Mouse (Mus musculus) frontal cortex, postnatal 36 days (tissue): ENCODE results near the gene Slc2a9.
A peak's percentile ranks its signal among the peaks of the same experiment; 100 is the strongest.
"Not testable (repeated sequence)": the region's sequence is repeated elsewhere in the genome, so short reads cannot be mapped to it uniquely, and the experiment has no call there.

ENCODE experiments used
- DNase-seq, 2 experiments: peaks; one replicate each; pipeline ENCODE4 v3.0.0; 2022; ENCODE audit warnings: low spot score in 2 of 2

The Slc2a9 gene

DNA sequence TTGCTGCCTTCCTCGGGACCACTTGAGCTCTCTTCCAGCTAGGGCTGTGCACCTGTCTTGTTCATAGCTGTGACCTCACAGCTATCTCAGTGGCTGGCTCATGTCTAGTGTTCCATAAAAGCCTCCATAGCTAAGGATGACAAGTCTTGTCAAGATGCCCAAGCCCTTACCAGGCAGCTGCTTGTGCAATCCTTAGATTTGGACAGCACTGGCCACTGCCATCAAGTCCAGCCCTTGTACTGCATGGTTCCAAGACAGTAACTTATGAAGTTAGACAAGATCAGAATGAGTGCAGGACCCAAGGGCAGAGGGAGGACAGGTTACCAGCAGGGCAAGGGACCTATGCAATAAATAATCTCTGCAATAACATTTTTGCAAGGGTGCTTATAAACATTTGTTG is 1.2 kb upstream of the Slc2a9 start:
- no peak for DNase-seq

DNA sequence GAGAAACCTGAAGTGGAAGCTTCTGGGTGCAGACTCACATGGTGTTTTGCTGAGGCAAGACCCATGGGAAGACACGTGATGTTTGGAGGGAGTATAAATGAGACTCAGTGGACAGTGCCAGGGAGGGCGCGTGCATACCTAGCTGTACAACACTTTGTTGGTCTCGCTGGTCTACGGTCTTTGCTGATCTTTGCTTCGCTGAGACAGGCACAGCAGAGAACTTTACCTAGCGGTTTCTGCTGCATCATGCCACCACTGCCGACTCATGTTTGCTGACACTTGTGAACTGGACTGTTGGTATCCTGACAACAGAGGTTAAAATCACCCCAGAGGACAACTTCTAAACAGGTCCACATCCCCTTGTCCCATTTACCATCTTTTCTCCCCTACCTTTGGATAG is 2.9 kb downstream of the Slc2a9 start:
- DNase-seq = no peak

DNA sequence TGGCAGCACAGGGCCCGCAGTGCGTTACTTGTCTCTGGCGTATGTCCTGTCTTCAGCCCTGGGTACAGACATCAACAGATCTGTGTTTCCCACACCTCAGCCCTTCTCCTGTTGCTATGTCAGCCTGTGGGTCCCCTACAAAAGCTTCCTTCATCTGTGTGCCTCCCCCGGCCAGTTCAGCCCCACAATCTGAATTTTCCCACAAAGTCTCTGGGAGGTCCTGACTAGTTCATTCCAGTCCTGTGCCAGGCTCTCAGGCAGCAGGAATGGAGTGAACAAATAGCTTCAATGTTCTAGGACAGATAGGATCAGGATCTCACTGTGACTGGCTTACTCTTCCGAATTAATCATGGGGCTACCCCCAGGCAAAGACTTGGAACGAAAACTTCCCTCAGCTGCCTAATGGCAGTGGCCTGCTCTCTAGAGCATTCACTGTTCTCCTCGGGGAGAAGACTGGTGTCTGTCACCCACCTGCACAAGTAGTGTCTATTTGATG is 3.6 kb downstream of the Slc2a9 start:
- DNase-seq = no peak

DNA sequence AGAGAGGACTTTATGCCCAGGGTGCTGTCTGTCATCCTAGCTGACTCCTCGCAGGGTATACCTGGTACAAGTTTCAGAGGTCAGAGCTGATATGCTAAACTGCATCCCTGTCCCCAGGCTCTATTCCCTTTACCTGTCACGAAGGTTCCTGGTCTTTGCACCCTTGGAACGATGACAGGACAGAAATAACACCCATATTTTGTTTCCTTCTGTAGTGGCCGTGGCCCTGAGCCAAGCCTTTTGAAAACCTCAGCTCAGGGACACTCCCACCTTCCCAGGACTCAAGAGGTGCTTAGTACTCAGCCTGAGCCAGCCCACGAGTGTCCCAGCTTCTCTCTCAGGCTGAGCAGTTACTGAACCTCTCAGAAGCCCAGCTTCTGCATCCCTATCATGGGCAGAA is 4.5 kb downstream of the Slc2a9 start:
- DNase-seq = no peak

DNA sequence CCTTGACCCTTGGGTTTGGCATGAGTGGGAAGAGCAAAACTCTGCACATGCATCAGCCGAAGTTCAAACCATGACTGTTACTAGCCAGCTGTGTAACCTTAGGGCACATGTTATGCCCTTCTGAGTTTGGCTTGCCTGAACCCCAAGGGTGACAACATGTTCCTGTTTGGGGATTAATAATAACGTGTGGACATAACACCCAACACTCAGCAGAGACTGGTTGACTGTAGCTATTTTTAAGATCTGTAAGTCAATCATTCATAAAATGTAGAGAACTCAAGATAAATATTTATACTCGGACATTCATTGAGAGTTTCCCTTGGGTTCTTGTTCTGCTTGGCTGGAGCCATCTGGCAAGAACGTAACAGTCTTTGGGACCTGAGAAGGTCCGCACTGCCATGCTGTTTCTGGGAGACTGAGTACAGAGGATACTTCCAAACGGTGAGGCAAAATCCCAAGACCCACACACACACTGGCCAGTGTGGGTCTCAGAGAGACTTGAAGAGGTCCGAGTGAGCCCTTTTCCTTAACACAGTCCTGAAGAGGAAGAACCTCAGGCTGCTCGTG is 6.4 kb downstream of the Slc2a9 start:
- no peak for DNase-seq

DNA sequence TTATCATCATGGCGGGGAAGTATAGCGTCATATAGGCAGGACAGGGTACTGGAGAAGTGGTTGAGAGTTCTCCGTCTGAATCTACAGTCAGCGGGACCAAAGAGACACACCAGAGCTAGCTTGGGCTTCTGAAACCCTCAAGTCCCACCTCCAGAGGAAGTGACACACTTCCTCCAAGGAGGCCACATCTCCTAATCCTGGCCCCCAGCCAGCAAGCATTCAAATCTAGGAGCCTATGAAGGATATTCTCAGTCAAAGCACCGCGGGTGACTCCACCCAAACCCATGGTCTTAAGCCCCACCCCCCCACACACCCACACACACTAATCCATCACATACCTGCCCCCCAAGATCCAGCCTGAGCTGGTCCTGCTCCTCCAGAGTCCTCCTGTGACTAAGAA is 9.1 kb downstream of the Slc2a9 start:
- no peak for DNase-seq

- DNase-seq = no peak
These were observed 11.2 kb downstream of the Slc2a9 start for GRCm38 (mm10) chr5:38491763-38492162.

DNA sequence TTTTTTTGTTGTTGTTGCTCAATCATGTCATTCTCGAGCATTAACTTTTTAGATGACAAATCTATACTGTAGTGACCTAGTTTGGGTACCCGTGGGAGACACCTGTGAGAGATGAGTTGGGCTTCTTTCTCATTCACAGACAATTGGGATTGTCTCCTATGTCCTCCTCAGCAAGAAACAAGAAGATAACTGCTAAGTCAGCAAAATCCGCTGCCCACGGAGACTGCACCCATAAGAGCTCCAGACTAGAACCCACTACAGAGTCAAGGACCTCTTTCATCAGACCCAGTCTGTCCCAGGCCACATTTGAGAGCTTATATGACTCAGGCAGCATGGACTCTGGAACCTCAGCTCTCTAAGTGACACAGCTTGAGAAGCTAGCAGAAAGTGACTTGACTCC is 13.2 kb downstream of the Slc2a9 start:
- no peak for DNase-seq

DNA sequence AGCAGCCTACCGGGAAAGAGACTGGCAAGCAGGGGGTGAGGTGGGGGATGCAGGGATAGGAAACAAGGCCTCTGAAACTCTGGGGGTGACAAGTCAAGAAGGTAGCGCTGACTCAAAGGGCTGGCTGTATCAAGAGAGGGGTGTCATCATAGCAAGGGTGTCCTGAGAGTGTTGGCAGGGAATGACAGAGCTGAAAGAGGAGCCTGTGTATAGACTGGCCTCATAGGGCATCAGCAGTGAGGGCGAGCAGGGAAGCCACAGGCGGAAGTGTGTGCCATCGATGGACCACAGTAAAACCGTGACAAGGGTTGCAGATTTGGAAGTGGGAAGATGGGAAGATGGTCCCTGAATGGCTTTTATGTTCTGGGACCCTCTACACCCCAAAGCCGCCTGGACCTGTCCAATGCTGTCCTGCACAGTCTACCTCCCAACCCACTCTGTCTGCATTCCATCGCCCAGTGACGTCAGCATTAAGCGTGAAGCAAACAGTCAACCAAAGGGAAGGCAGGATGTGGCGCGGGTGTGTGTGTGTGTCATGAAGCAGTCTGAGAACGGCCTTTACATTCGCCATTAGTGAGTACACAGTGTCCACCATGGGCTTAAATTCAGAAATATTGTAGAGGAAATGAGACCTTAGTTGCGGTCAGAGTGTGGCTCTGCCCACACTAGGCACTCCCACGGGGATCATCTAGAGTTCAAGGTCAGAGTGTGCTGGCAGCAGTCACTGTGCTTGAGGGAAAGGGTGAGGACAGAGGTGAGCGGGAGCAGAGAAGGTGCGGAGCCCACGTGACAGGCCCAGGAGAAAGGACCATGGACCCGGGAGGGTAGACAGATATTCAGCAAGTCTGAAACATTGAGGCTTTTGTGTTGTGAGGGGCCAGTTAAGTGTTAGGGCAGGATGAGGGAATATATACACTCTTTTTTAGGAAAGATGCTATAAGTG is 14.0 kb downstream of the Slc2a9 start:
- DNase-seq = no peak

DNA sequence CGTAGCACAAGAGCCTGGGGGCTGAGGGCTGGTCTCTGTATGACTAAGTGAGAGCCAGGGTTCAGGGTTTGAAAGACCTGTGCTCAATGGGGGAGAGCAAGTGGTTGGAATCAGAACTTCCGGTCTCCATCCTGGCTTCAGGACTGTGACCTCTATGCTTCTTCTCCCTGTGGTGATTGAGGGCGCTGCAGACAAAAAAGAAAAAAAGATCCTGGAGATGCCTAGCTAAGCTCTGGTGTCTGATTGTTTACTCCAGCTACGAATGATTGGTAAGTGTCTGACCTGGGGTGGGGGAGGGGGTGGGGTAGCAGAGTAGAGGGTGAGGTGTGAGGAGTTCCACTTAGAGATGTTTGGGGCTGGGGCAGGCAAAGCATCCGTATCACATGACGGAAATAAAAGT is 14.9 kb downstream of the Slc2a9 start:
- DNase-seq = no peak

DNA sequence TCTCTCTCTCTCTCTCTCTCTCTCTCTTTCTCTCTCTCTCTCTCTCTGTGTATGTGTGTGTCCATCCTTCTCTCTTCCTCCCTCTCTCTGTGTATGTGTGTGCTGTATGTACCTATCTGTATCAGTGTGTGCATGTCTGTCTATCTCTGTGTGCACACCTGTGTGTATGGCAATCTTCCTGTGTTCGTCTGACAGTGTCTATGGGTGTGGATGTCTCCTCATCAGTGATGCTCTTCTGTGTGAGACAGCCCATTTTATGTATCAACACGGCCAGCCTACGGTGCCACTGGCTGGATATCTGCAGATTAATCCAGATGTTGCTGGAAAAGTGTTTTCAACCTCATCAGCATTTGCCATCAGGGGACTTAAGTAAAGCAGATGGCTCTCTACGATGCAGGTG is 15.7 kb downstream of the Slc2a9 start:
- no peak for DNase-seq

GRCm38 (mm10) chr5:38485946-38486345 is 17.0 kb downstream of the Slc2a9 start:
- DNase-seq = no peak

- DNase-seq = no peak
These were observed 19.3 kb downstream of the Slc2a9 start for GRCm38 (mm10) chr5:38483518-38484110.

DNA sequence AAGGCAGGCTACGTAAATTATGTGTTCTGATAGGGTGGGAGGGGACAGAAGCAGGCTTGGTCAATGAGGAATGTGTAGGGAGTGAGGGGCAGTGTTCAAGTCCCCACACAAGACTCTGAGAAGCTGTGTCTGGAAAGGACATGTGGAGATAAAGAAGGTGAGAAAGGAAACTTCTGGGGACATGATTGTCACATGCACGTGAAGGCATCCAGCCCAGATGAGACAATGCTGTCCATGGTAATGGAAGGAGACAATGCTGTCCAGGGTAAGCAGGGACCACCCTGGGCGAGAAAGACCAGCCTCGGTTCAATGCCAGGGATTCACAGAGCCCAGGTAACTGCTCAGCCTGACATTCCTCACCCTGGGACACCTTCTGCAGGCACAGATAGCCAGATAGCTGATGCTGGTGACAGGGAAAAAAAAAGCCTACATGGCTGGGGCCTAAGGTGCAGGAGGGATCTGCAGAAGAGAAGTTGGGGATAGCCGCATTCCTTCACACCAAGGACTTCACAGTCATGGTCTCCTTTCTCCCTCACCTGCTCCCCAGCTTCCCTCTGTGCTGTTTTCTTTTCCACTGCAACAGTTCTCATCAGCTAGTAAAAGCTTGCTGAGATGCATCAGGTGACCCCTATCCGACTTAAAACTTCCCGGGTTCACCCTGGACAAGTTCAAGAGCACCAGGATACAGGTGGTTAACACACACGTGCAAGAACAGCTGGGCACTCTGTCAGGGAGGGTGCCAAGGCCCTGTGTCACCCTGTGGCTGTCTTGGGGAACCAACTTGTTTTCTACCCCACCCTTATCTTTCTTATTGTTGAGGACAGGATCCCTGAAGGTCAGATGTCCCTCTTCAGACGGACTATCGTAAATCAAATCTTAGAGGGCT is 21.9 kb downstream of the Slc2a9 start:
- no peak for DNase-seq

- no peak for DNase-seq
These were observed 22.8 kb downstream of the Slc2a9 start for GRCm38 (mm10) chr5:38479908-38480725.

DNA sequence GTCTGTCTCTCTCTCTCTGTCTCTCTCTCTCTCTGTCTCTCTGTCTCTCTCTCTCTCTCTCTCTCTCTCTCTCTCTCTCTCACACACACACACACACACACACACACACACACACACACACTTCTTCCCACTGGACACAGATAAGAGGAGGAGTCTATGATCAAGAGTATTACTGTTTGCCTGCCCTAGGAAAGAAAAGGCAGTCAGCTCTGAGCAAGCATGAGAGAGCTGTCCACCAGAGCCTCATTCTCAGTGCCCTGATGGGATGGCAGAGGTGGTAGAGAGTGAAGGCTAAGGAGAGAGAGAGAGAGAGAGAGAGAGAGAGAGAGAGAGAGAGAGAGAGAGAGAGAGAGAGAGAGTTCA is 23.4 kb downstream of the Slc2a9 start:
- DNase-seq = not testable (repeated sequence)

DNA sequence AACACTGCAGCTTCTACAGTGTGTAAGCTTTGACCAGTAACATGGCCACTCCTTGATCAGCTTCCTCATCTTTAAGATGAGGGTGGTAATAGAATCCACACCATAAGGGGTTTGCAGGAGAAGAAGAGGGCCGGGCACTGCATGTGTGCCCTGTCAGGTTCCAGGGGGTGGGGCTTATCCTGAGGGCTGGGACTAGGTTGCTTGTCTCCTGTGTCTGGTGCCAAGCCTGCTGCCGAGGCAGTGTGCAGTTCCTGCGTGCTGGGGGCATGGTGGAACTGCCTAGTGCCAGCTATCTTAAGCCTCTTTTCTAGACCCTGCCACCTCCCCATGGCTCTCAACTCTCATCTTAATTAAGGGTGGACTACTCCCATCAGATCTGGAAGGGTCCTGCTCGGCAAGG is 23.9 kb downstream of the Slc2a9 start:
- no peak for DNase-seq

DNA sequence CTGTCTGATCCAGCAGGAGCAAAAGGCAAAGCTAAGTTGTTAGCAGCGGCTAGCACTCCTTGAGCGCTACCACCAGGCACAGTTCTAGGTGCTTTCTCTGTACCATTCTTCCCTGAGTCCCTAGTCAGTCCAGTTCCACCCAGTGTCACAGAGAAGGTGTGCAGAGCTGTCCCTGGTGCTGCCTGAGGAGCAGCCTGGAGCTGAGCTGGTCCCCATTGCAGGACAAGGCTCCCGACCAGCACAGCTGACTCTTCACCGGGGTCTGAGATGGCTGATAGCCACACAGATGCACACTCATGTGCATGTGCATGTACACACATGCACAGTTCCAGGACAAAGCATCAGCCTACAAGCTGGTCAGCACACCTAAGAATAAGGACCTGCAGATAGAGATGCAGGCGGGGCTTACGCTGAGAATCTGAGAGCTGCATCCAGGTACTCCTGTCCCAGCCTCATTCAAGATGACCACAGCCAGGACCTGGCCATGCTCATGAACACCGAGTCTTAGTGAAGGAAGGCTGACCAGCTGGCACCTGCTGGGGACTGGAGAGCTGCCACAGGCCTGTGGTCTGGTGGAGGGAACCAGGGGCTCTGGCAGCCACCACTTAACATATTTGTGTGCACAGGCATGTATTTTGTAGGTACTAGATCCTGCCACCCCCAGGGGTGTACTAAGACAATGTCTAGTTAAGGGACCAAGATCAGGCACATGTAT is 25.1 kb downstream of the Slc2a9 start:
- no peak for DNase-seq

GRCm38 (mm10) chr5:38476861-38477565 is 25.9 kb downstream of the Slc2a9 start:
- DNase-seq = peak; percentile 53 to 55

DNA sequence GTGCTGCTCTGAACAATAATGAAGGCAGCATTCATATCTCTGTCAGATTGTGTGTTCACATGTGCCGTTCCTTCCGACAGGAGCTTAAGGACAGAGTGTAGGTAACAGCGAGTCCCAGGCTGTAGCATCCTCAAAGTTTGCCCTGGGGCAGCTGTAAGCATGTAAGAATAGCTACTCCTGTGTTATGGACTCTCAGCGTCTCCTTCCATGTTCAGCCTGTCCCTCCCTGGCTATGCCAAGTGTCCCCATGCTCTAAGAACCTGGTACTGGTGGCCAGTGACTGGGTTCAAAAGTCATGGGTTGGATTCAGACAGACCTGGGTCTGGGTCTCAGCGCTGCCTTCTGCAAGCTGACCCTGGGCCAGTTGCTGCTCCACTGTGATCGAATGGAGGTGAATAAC is 32.1 kb downstream of the Slc2a9 start:
- DNase-seq = no peak
